Comparison of ENCODE assay signal across 9 mouse cellular contexts in the genomic region with DNA sequence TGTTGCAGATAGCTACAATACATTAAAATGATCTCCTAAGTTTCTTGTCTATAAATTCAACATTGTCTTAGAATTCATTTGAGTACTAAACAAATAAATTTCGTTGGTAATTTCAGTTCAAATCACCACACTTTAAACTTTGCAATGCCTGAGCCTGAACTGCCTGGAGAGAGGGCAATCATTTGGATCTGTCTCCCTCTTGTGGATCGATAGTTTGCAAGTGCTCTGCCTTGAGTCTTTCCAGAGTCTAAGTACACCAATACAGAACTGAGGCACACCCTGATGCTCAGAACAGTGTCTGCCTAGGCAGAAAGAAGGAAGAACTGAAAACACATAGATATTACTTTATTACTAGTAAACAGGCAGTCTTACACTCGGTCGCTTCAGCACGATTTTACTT.
A peak's percentile ranks its signal among the peaks of the same experiment; 100 is the strongest.
DNase-seq lines count a peak whose midpoint lies in the region; ATAC-seq and TF ChIP-seq lines count a peak whose summit lies in the region.
"Had no signal": no experiment of that assay in that cellular context is flagged by ENCODE, and none has a peak within 500 bp of the region (broad histone marks: within the 10 kb centered on the region; RNA-seq: fewer than 3 reads in every experiment).

No protein-coding gene starts in this region.

- no peaks in the 10 kb centered on the region for H3K36me3 ChIP-seq in kidney, postnatal 0 days (ENCODE audit: insufficient read depth, low read length)
- H3K36me3 ChIP-seq in hindbrain, embryonic 16.5 days (ENCODE audit: control insufficient read depth, insufficient read depth, low read length), result no peaks in the 10 kb centered on the region
- peaks cover 4% of the 10 kb centered on the region for H3K36me3 ChIP-seq in megakaryocyte, embryonic 14.5 days (replicated peaks; ENCODE audit: low read length)
- H3K36me3 ChIP-seq: embryonic facial prominence, embryonic 13.5 days had no signal

- no peak overlapping the region for H3K4me2 ChIP-seq in kidney, postnatal 0 days (ENCODE audit: low read length)
- H3K4me2 ChIP-seq in hindbrain, embryonic 16.5 days (ENCODE audit: low read length), result no peak overlapping the region
- H3K4me2 ChIP-seq: embryonic facial prominence, embryonic 13.5 days had no signal

- H3K27me3 ChIP-seq in kidney, postnatal 0 days (ENCODE audit: insufficient read depth, low read length), result no peaks in the 10 kb centered on the region
- H3K27me3 ChIP-seq in hindbrain, embryonic 16.5 days (replicated peaks; ENCODE audit: control insufficient read depth, insufficient read depth, low read length), result no peaks in the 10 kb centered on the region
- H3K27me3 ChIP-seq in megakaryocyte, embryonic 14.5 days (replicated peaks), result no peaks in the 10 kb centered on the region
- H3K27me3 ChIP-seq: embryonic facial prominence, embryonic 13.5 days had no signal

- no peak for ATAC-seq in kidney, postnatal 0 days (replicated peaks; ENCODE audit: low FRiP score, low read depth)
- ATAC-seq in CD4-positive, CD25-positive, alpha-beta regulatory T cell, adult 4 months, result peak; percentile 68
- ATAC-seq in hindbrain, embryonic 16.5 days, result peak; percentile 78; the same call in 1 of the 2 replicates

- no peaks in the 10 kb centered on the region for H3K9me3 ChIP-seq in kidney, postnatal 0 days (replicated peaks; ENCODE audit: low read length)
- no peaks in the 10 kb centered on the region for H3K9me3 ChIP-seq in hindbrain, embryonic 16.5 days (ENCODE audit: control insufficient read depth, low read length)
- H3K9me3 ChIP-seq in megakaryocyte, embryonic 14.5 days, result no peaks in the 10 kb centered on the region
- H3K9me3 ChIP-seq: embryonic facial prominence, embryonic 13.5 days had no signal

- TF ChIP-seq POLR2A in bone marrow macrophage, adult 2 months (IDR thresholded peaks at IDR 0.05; ENCODE audit: borderline replicate concordance, low read depth, low read length), result no peak

- H3K4me1 ChIP-seq in kidney, postnatal 0 days (replicated peaks; ENCODE audit: insufficient read depth, low read length), result no peaks in the 10 kb centered on the region
- H3K4me1 ChIP-seq in bone marrow macrophage, adult 2 months (ENCODE audit: control insufficient read depth, insufficient read depth, low read length), result peaks cover 13% of the 10 kb centered on the region
- no peaks in the 10 kb centered on the region for H3K4me1 ChIP-seq in hindbrain, embryonic 16.5 days (ENCODE audit: control insufficient read depth, insufficient read depth, low read depth, low read length)
- peaks cover 11% of the 10 kb centered on the region for H3K4me1 ChIP-seq in megakaryocyte, embryonic 14.5 days

- H3K27ac ChIP-seq in kidney, postnatal 0 days, result no peak overlapping the region
- peak overlapping the region; percentile 72 for H3K27ac ChIP-seq in bone marrow macrophage, adult 2 months (ENCODE audit: insufficient read depth, low read depth, low read length)
- H3K27ac ChIP-seq in hindbrain, embryonic 16.5 days (ENCODE audit: low read depth, low read length), result no peak overlapping the region

- no peak overlapping the region for H3K9ac ChIP-seq in kidney, postnatal 0 days (ENCODE audit: low read depth, low read length)
- no peak overlapping the region for H3K9ac ChIP-seq in hindbrain, embryonic 16.5 days (ENCODE audit: low read depth, low read length)
- H3K9ac ChIP-seq: embryonic facial prominence, embryonic 13.5 days had no signal

- no peak overlapping the region for H3K4me3 ChIP-seq in kidney, postnatal 0 days (replicated peaks; ENCODE audit: low read depth, low read length)
- no peak overlapping the region for H3K4me3 ChIP-seq in bone marrow macrophage, adult 2 months (ENCODE audit: insufficient read depth, low read length)
- H3K4me3 ChIP-seq in hindbrain, embryonic 16.5 days (ENCODE audit: low read length), result no peak overlapping the region
- H3K4me3 ChIP-seq in megakaryocyte, embryonic 14.5 days (replicated peaks), result peak overlapping the region; percentile 77
- H3K4me3 ChIP-seq: embryonic facial prominence, embryonic 13.5 days had no signal

- 41% methylated on average over 5 of the region's 5 CpGs for WGBS in kidney, postnatal 0 days
- WGBS in hindbrain, embryonic 16.5 days, result 63% methylated on average over 5 of the region's 5 CpGs

- peak; percentile 81 for DNase-seq in kidney, postnatal 0 days (ENCODE audit: low spot score)
- DNase-seq in kidney, adult 8-10 months, result no peak
- no peak for DNase-seq in cerebellum, adult 8-10 months
- no peak for DNase-seq in adrenal gland, adult 8-10 months

- TF ChIP-seq CTCF in kidney, postnatal 0 days (IDR thresholded peaks at IDR 0.05; ENCODE audit: low read depth), result peak; percentile 82
- no peak for TF ChIP-seq CTCF in bone marrow macrophage, adult 2 months (IDR thresholded peaks at IDR 0.05; ENCODE audit: low read depth, low read length)
